In genomic region chr9:120691971-120692401, GRCm38 (mm10) we compare ENCODE assay signal across 8 mouse cellular contexts.
DNase-seq lines count a peak whose midpoint lies in the region; ATAC-seq lines count a peak whose summit lies in the region.
"Had no signal": no experiment of that assay in that cellular context is flagged by ENCODE, and none has a peak within 500 bp of the region (broad histone marks: within the 10 kb centered on the region; RNA-seq: fewer than 3 reads in every experiment).

No protein-coding gene starts in this region.

- H3K9me3 ChIP-seq in megakaryocyte, embryonic 14.5 days, result peaks cover 9% of the 10 kb centered on the region; the same call in 1 of the 2 replicates
- H3K9me3 ChIP-seq in forebrain, embryonic 16.5 days (ENCODE audit: control insufficient read depth, low read length), result no peaks in the 10 kb centered on the region
- no peaks in the 10 kb centered on the region for H3K9me3 ChIP-seq in liver, embryonic 15.5 days (replicated peaks)

- no peaks in the 10 kb centered on the region for H3K36me3 ChIP-seq in megakaryocyte, embryonic 14.5 days (replicated peaks; ENCODE audit: low read length)
- no peaks in the 10 kb centered on the region for H3K36me3 ChIP-seq in forebrain, embryonic 16.5 days (ENCODE audit: control insufficient read depth, insufficient read depth)
- H3K36me3 ChIP-seq in liver, embryonic 15.5 days (replicated peaks), result no peaks in the 10 kb centered on the region

- H3K4me1 ChIP-seq in megakaryocyte, embryonic 14.5 days, result peaks cover 23% of the 10 kb centered on the region
- peaks cover 31% of the 10 kb centered on the region for H3K4me1 ChIP-seq in forebrain, embryonic 16.5 days (replicated peaks; ENCODE audit: control insufficient read depth, insufficient read depth, low read length)
- peaks cover 13% of the 10 kb centered on the region; the same call in 1 of the 2 replicates for H3K4me1 ChIP-seq in liver, embryonic 15.5 days (replicated peaks)

- peak overlapping the region; percentile 31 for H3K4me2 ChIP-seq in forebrain, embryonic 16.5 days (ENCODE audit: low read length)
- peak overlapping the region; percentile 51 for H3K4me2 ChIP-seq in liver, embryonic 15.5 days

- peaks cover 12% of the 10 kb centered on the region for H3K27me3 ChIP-seq in megakaryocyte, embryonic 14.5 days (replicated peaks)
- no peaks in the 10 kb centered on the region for H3K27me3 ChIP-seq in forebrain, embryonic 16.5 days (replicated peaks; ENCODE audit: control insufficient read depth, insufficient read depth, low read length)
- H3K27me3 ChIP-seq in liver, embryonic 15.5 days, result no peaks in the 10 kb centered on the region

- no peak for ATAC-seq in megakaryocyte, adult 5-6 weeks (ENCODE audit: poor library complexity, severe bottlenecking)
- peak; percentile 22; the same call in 1 of the 2 replicates for ATAC-seq in forebrain, embryonic 16.5 days
- ATAC-seq in liver, embryonic 15.5 days (ENCODE audit: insufficient read depth), result no peak

- peak overlapping the region; percentile 79 for H3K4me3 ChIP-seq in megakaryocyte, embryonic 14.5 days (replicated peaks)
- no peak overlapping the region; the same call in 1 of the 2 replicates for H3K4me3 ChIP-seq in forebrain, embryonic 16.5 days (replicated peaks; ENCODE audit: low read length)
- no peak overlapping the region for H3K4me3 ChIP-seq in liver, embryonic 15.5 days (replicated peaks)

- H3K27ac ChIP-seq in forebrain, embryonic 16.5 days (ENCODE audit: low read length), result peak overlapping the region; percentile 86
- H3K27ac ChIP-seq in liver, embryonic 15.5 days (replicated peaks), result no peak overlapping the region
- H3K27ac ChIP-seq: macrophage had no signal

- peak; percentile 39 for DNase-seq in thymus, postnatal 4 days
- no peak for DNase-seq in ovary, postnatal 10 days (ENCODE audit: low spot score)
- no peak for DNase-seq in adrenal gland, adult 2 months

- WGBS in forebrain, embryonic 16.5 days, result 13% methylated on average over 14 of the region's 14 CpGs
- WGBS in liver, embryonic 15.5 days (ENCODE audit: insufficient replicate concordance), result 32% methylated on average over 14 of the region's 14 CpGs

- H3K9ac ChIP-seq in forebrain, embryonic 16.5 days (replicated peaks; ENCODE audit: low read depth, low read length), result no peak overlapping the region
- H3K9ac ChIP-seq in liver, embryonic 15.5 days, result no peak overlapping the region
